Mouse (Mus musculus) thymus, adult 18-20 months (tissue): Measurements from ENCODE around the gene Sult5a1.
"Not testable (repeated sequence)": the region's sequence is repeated elsewhere in the genome, so short reads cannot be mapped to it uniquely, and the experiment has no call there.

Source experiments
- DNase-seq, 2 experiments: peaks; one replicate each; pipeline ENCODE4 v3.0.0; 2022; ENCODE audit warnings: mixed read lengths in 2 of 2

Sult5a1 gene

DNA sequence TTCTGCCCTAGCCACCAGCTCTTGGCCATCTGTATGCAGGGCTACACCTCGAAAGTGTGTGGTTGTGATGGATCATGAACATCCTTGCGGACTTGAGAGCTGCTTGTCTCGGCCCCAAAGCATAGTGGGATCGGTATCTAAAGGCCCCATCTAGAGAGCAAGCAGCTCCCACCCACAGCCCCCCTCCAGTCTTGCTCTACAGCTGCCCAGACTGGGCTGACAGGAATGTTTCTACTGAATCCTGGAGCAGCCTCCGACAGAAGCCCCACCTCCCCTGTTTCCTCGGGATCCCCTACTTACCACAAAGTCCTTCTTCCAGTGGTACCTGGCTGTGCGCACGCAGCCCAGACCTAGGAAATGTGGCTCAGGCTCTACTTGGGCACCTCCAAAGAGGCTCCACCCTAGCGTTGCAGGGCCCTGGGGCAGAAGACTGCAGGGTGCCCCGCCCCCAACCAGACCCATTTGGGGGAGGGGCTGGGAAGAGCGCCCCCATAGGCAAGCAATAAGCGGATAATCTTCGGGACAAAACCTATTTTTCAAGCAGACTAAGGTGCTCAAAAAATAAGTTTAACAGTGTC, at the start of gene Sult5a1:
Gene Sult5a1, minus strand, starts transcription at position 428 of the 578 bp plus-strand sequence.
- no peak for DNase-seq

DNA sequence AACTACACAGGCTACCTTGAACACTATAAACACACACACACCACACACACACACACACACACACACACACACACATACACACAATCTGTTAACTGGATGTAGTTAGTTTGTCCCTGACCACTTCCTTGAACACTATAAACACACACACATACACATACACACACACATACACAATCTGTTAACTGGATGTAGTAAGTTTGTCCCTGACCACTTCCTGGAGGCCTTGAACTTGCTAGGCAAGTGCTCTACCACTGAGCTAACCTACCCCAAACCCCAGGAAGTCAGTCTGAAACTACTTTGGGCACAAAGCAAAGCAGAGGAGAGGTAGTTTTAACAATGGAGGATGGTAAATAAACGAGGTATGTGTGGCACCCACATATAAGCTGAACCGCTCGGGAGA, 45.5 kb upstream of the Sult5a1 start:
- no peak for DNase-seq

DNA sequence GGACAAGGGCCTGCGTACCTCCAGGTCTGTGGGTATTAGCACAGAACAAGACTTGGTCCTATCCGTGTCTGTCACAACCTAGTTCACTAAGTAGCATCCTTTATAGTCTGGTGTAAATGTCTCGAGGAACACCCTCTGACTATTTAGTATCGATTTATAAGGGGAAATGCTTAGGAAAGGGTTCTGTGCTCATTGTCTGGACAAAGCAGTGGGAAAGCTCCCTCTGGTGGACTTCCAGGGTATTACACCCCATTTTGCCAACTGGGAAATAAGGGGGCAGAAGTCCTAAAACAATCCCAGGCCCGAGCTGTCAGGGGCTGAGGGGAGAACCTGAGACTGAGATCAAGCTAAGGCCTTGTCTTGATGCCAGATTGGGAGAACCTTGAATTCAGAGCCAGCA, 44.2 kb upstream of the Sult5a1 start:
- DNase-seq = peak in 1 of 2 experiments; percentile 25

DNA sequence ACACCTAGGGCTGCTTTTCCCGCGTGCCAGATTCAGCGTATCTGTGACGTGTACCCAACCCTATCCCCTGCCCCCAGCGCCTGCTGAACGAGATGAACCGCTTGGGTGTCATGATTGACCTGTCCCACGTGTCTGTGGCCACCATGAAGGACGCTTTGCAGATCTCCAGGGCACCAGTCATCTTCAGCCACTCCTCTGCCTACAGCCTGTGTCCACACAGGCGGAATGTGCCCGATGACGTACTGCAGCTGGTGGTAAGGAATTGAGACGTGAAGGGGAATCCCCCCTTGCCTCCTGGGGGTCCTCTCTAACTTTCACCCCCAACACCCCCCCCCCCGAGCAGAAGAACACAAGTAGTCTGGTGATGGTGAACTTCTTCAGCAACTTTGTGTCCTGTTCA, 41.7 kb upstream of the Sult5a1 start:
- no peak for DNase-seq

DNA sequence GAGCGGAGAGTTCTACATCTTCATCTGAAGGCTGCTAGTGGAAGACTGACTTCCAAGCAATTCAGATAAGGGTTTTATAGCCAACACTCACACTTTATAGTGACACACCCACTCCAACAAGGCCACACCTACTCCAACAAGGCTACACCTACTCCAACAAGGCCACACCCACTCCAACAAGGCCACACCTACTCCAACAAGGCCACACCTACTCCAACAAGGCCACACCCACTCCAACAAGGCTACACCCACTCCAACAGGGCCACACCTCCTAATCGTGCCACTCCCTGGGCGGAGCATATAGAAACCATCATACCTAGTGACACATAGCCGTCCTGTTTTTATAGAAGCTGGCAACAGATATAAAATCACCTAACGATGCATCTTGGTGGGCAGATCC, 38.9 kb upstream of the Sult5a1 start:
- not testable (repeated sequence) for DNase-seq

DNA sequence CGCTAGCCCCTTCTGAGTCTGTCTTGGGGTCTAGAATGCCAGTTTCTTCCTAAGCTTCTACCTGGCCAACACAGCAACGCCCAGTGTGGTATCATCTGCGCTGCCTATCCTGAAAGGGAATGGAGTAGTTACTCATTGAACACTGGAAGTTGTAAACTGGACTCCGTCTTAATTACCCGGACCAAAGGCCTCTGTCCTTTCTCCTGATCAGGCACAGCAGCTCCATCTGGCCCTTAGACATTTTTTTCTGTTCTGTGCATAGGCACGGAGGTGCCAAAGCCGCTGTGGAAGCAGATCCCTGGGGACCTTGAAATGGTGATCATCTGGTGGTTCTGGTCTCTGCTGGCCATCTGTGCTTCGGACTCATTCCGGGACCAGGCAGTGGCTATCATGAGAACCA, 35.7 kb upstream of the Sult5a1 start:
- no peak for DNase-seq

DNA sequence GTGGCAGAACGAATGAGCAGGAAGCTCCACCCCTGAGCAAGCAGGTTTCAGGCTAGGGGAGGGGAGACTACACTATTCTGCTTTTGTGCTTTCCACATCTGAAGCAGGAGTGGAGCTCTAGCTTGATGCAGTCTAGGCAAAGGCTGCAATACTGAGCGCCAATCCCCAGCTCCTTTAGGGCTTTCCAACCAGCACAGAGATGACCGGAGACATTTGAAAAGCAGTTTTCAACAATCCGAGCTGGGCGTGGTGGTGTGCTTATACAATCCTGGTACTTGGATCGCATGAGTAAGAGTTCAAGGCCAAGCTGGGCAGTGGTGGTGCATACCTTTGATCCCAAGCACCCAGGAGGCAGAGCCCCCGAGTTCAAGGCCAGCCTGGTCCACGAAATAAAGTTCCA, 33.8 kb upstream of the Sult5a1 start:
- no peak for DNase-seq

DNA sequence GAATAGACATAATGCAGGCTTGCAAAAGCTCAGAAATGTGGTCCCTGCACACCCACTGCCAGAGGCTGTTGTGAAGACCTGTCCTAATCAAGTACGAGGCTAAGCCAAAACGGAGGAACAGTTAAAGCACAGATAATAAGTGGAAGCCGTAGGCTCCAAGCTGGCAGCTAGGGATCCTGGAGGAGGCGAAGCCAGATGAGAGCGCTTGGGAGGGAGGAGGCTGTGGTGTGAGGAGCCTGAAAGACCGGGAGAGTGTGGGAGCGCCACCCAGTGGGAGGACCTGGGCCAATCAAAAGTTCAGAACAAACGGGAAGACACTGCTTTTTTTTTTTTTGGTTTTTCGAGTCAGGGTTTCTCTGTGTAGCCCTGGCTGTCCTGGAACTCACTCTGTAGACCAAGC, 32.6 kb upstream of the Sult5a1 start:
- no peak for DNase-seq

DNA sequence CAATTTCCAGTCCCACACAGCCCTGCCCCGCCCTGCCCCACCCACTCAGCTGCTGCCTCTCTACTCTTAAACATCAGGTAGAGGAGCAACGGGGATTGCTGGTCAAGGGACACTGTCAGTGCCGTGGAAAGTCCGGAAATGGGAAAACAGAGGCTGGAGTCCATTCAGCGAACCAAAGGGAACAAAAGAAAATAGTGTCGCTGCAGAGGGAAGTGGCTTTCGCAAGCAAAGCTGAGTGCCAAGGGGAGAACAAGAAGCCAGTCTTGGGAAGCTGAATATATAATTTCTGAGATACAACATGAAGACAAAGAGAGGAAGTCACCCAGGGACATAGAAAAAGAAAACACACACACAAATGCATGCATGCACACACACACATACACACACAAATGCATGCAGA, 30.7 kb upstream of the Sult5a1 start:
- no peak for DNase-seq

DNA sequence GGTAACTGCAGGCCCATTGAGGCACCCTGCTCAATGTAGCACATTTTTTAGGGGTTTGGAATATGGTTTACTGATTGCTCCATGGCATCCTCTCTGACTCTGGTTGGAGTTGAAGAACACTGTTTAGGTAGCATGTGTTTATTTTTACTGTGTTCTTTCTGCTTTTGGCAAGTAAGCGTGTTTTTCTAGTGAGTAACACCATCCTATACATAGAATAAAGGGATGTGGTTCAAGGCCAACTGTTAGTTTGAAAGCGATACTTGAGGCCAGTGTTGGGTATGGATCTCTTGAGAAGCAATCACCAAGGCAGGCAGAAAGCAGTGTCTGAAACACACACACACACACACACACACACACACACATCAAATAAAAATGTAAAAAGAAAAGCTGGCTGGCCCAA, 29.9 kb upstream of the Sult5a1 start:
- DNase-seq = no peak

DNA sequence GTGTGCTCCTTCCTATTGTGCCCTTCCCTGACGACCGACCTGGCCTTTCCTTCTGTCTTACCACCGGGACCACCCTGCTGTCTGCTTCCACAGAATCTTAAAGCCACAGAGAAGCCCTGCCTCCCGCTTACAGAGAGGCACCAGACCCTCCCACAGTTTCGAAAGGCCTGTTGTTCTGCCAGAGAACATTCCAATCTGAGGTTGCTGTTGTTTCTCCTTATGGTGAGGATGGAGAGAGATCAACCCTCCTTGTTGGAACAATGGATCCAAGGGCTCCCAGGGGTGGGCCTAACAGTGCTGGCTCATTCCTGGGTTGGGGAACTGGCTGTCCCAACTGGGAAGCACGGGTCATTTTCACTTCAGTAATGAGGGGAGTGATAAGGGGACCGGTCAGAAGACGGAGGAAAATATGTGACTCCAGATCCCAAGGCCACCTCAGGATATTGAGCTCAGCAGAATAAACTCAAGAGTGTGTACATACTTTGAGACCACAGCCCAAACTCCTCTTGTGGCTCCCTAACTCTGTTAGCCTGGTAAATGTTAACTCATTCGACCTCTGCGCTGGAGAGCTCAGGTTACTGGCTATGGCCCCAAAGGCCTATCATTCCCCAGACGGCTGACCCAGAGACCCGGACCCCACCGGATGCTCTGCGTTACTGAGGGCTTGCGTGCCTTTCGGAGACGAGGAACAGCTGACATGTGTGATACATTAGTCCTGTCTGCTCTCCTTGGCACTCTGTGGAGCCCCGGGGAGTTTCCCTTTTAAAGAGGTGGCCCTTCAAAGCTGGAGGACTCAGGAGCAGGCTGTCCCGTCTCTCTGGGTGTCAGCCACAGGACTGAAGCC, 27.7 kb upstream of the Sult5a1 start, which contains the start of gene Dpep1:
Gene Dpep1, plus strand, starts transcription at position 677 of the 844 bp plus-strand sequence.
- no peak for DNase-seq

DNA sequence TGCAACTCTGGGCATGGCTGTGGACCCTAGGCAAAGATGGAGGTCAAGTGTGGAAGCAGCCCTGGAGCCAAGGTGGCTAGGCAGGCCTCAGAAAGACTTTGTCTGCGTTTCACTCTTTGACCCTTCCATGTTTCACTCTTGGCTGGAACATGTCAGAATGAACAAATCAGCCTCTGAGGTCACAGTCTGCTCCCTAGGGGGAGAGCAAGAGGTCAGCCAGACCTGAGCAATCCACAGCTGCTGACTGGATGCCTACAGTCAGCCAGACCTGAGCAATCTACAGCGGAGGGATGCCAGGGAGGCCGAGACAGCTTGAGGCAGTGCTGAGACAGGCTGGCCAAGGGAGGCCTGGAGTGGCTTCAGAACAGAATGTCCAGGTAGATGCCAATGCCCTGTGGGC, 23.3 kb upstream of the Sult5a1 start:
- no peak for DNase-seq

DNA sequence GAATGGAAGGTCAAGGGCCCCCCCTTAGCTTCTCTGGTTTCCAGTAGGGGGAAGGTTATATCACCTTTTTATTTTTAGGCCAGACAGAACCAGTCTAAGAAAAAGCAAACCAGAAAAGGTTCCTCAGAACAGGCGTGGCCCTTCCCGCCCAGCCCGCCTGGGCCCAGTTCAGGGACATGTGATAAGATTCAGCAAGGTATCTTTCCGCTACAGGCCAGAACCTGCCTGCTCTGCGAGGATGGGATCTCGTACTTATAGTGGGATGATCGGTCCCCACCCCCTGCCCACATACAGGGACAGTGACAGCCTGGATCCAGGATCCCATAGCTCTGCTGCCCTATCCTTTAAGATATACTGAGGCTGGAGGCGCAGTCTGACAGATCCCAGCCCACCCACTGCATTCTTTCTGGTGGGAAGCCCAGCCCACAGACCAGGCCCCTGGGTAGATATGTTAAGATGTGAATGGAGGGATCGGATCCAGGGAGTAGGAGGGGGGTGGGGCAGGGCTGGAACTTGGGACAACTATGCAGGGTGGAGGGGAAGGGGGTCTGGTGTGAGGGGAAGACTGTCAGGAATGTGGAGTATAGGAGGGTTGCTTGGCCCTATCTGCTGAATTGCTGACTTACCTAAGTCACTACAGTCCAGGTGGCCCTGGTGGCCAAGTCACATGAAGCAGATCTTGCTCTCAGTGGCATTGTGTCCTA, 1.9 kb downstream of the Sult5a1 start:
- DNase-seq = no peak

DNA sequence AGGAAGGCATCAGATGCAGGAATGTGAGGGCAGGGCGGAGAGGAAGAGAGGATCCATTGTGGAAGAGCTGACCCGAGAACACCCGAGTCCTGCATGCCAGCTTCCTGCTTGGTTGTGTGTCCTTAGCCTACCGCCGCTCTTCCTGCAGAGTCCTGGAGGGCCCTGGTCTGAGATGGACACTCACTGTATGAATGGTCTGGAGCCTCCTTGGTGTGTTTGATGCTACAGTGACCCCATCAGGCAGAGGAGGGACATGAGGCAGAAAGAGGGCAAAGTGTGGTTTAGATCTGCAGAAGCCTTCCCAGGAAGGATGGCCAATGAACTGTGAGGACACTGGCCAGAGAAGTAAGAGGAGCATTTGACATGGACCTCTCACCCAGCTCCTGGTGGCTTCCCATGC, 2.9 kb downstream of the Sult5a1 start:
- DNase-seq = no peak

DNA sequence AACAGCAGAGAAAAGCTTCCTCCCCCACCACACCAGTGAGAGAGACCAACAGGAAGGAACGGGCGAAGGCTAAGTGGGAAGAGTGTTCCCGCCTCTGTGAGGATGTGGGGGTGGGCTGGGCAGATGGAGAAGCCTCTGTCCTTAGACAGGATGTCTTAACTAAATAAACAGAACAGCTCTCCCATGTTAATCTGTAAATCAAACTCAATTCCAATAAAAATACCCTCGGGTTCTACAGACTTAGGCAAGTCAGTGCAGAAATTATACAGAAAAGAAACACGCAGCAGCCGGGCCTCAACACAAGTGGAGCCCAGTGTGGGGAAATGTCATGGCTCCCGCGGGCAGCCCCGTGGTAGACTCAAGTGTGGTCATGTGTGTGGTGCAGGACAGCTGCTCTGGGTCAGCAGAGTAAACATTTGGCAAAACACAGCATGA, 7.4 kb downstream of the Sult5a1 start:
- DNase-seq = no peak

DNA sequence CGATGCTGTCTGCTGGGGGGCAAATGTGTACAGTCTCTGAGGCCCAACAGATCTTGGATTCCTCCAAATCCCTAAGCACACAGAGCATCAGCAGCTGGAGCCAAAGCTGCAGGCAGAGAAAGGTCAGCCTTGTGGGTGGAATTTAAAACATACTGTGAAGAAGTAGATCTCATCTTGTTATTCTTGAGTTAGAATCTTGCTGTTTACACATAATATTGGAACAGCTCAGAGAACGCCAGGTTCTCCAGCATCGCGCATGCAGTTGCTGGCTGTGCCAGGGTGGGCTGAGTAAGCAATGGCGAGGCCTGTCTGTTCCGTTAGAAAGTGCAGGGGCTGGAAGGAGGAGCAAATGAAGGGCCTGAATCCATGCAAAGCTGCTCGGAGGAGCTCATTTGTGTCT, 11.7 kb downstream of the Sult5a1 start:
- DNase-seq = no peak

DNA sequence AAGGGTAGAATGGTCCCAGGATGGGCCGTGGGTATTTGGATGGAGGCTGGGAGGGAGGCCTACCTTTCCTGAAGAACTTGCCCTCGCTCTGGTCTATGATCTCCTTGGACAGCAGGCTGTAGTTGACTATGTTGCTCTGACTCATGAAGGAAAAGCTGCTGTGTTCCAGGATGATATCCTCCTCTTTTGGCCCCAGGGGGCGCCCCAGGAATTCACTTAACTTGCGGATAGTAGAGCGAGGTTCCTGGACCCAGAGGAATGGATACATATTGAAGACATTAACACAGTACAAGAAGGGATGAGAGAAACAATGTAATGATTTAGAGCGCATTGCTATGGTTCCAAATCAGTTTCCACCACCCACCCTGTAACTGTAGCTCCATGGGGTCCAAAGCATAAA, 12.8 kb downstream of the Sult5a1 start:
- no peak for DNase-seq

DNA sequence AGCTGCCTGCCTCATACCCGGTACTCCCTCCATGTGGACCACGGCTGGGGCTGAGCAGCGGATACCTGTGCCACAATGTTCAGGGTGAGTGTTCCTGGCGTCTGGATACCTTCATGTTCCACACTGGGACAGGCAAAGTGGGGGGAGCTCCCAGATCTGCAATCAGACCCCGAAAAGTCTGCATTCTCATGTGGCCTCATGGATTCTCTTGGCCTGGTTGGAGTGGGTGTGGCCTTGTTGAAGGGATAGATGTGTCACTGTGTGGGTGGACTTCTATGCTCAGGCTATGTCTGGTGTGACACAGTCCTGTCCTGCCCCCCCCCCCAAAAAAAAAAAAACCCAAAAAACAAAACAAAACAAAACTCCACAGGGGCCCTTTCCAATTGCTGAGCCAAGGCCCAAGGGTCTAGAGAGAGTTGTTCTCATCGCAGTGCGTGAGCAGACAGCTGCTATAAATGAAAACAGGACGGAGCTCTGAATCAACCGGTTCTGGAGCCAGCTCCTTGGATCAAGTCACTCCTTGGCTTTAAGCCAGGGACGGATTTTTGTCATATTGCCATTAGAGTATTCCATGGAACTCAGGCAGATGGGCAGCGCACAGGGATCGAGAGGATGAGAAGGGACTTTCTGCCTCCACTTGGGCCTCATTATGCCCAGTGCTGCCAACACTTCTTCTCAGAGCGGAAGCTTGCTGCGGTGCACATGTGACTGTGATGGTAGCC, 16.2 kb downstream of the Sult5a1 start:
- DNase-seq = no peak

DNA sequence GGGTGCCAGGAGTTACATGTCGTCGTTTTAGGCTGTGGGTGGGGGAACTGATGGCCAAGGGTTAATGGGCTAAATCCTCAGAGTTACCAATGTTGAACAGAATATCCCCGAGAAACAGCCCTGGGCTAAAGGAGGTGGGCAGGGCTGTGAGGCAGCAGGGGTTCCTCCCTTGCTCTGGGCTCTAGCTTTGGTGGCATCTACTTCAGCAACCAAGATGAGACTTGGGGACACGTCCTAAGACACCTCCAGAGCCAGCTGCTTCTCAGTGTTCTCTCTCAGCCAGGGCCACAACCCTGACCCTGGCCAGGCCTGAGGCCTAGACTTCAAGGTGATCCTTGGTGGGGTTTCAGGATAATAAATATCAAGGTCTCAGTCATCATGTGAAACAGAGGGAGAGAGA, 19.4 kb downstream of the Sult5a1 start:
- no peak for DNase-seq

DNA sequence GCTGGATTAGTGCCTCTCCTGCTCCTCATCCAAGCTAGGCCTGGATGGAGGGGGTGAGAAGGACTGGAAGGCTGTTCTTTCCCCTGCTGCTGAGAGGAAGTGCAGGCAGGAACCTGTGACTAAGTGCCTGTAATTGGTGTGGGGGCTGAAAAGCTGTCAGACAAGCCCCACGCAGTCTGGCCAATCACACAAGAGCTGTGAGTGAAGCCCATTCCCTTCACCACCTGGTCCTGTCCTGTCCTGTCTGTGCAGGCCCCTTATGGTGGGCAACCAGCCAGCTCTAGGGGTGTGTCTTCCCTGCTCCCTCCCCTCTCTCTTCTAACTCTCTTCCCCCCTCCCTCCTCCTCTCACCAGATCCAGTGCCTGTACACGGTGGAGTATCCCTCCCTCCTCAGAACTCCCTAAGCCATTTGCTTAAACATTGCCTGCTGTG, 20.5 kb downstream of the Sult5a1 start:
- no peak for DNase-seq

DNA sequence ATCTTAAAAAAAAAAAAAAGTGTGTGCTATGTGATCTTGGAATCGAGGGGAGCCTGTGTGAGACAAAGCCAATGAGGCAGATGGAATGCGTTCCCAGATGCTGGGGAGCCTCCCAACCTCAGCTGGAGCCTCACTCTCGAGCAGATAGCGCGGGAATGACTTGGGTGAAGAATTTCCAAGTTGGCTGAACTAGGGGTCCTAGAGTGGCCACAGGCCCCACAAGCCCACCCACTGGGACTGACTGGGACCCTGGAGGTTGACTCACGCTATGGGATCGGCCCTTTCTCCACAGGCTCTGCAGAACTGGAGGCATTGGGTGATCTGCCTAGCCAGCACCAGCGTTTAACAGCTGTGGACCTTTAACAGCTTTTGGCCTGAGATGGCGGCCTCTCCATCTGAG, 21.8 kb downstream of the Sult5a1 start:
- DNase-seq = no peak

DNA sequence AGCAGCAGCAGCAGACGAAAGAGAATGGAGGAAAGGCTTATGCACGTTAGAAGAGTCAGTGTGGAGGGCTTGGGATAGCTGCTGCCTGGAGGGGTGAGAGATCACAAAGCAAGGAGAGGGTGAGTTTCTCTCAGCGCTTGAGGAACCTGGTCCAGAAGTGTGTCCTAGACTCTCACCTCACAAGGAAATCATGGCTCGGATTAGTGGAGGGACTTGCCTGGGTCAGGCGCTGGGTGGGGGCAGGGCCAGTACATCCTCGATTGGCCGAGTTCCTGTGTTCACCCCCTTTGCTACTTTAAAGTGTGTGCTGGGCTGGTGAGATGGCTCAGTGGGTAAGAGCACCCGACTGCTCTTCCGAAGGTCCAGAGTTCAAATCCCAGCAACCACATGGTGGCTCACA, 22.3 kb downstream of the Sult5a1 start:
- no peak for DNase-seq

DNA sequence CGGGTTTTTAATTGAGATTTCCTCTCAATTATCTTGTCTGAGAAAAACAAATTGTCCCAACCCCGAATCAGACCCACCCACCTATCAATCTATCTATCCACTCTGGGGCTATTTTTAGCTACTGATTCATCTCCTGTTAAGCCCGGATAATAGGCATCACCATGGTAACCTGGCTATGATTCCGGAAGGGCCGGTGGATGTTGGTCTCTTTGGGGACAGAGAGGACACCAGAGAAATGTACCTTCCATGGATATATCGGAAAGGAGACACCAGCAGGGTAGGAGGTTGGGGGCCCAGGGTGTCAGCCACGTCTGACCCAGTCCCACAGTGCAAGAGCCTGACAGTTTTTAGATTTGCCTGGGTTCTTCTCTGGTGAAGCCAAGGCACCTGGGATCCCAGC, 22.7 kb downstream of the Sult5a1 start:
- DNase-seq = no peak
